Mouse (Mus musculus) hindbrain, embryonic 16.5 days (tissue): ENCODE measurements at regions not wholly inside any gene's neighbourhood (a gene's known extent, or its start where the extent isn't known, plus 50 kb on each side); places are given as distances from the start of the nearest gene placed in this dataset.

Source experiments
- ATAC-seq: fragments of 200-750 bp; cut with Nextera tagmentation; 2 replicates; pipeline ENCODE4 v1.8.0; 2017; ENCODE audit warnings: moderate TSS enrichment, moderate library complexity
- H3K27ac ChIP-seq: fragments of 300-500 bp; sonication (generic); 2 replicates; pipeline ENCODE4 v1.5.1; 2014; ENCODE audit warnings: low read depth, mild to moderate bottlenecking, control low read depth, low read length, moderate library complexity
- H3K27me3 ChIP-seq: fragments of 300-500 bp; sonication (generic); replicated peaks from 2 replicates; pipeline ENCODE4 v1.6.1; 2014; ENCODE audit warnings: low read length; ENCODE audit not compliant: control insufficient read depth, insufficient read depth
- H3K36me3 ChIP-seq: fragments of 300-500 bp; sonication (generic); 2 replicates; pipeline ENCODE4 v1.6.1; 2014; ENCODE audit warnings: mild to moderate bottlenecking, low read length, moderate library complexity, mixed read lengths; ENCODE audit not compliant: control insufficient read depth, insufficient read depth
- H3K4me1 ChIP-seq: fragments of 300-500 bp; sonication (generic); 2 replicates; pipeline ENCODE4 v1.6.1; 2014; ENCODE audit warnings: low read depth, low read length; ENCODE audit not compliant: control insufficient read depth, insufficient read depth
- H3K4me2 ChIP-seq: fragments of 300-500 bp; sonication (generic); 2 replicates; pipeline ENCODE4 v1.6.1; 2014; ENCODE audit warnings: mild to moderate bottlenecking, low read length, control low read depth, moderate library complexity
- H3K4me3 ChIP-seq: fragments of 300-500 bp; sonication (generic); 2 replicates; pipeline ENCODE4 v1.5.1; 2014; ENCODE audit warnings: mild to moderate bottlenecking, low read length, control low read depth, moderate library complexity
- H3K9ac ChIP-seq: fragments of 300-500 bp; sonication (generic); 2 replicates; pipeline ENCODE4 v1.6.1; 2014; ENCODE audit warnings: low read depth, mild to moderate bottlenecking, control low read depth, low read length, moderate library complexity
- H3K9me3 ChIP-seq: fragments of 300-500 bp; sonication (generic); 2 replicates; pipeline ENCODE4 v1.6.1; 2014; ENCODE audit warnings: mild to moderate bottlenecking, low read length, moderate library complexity; ENCODE audit not compliant: control insufficient read depth
- WGBS: fragments of 180-500 bp; shearing (Covaris S2); extraction: QIAGEN DNeasy Blood & Tissue Kit; methylation state at CpG from one replicate; pipeline ENCODE4 v1.1.7; 2014; 5-methylcytosine and 5-hydroxymethylcytosine counted together

GRCm38 (mm10) chr2:101491762-101492161 lies 132.8 kb upstream of the Rag2 start:
- Histone ChIP-seq H3K9me3 (no peaks in the 10 kb centered on the region), H3K4me1 (no peaks in the 10 kb centered on the region), H3K27me3 (no peaks in the 10 kb centered on the region), H3K4me3 (no peak overlapping the region), H3K36me3 (no peaks in the 10 kb centered on the region), H3K27ac (no peak overlapping the region), H3K9ac (no peak overlapping the region), H3K4me2 (no peak overlapping the region)
- 90% methylated on average over 3 of the region's 3 CpGs for WGBS
- no peak for ATAC-seq

- Histone ChIP-seq H3K4me3 (no peak overlapping the region), H3K4me2 (no peak overlapping the region), H3K36me3 (no peaks in the 10 kb centered on the region), H3K27me3 (no peaks in the 10 kb centered on the region), H3K9me3 (no peaks in the 10 kb centered on the region), H3K4me1 (no peaks in the 10 kb centered on the region), H3K27ac (no peak overlapping the region), H3K9ac (no peak overlapping the region)
- no peak for ATAC-seq
These were observed 116.4 kb upstream of the Rag2 start for GRCm38 (mm10) chr2:101508116-101508515.
